Comparison of ENCODE assay signal across 28 mouse cellular contexts in genomic region chr10:31287787-31288186, GRCm38 (mm10). TPM values are rescaled to one million over a fixed set of nuclear protein-coding genes. Genes with fewer than 3 reads are reported as not detected.
"Had no signal": no experiment of that assay in that cellular context is flagged by ENCODE, and none has a peak within 500 bp of the region (broad histone marks: within the 10 kb centered on the region; RNA-seq: fewer than 3 reads in every experiment).

No protein-coding gene starts in this region.

- ATAC-seq: forebrain, embryonic 13.5 days; forebrain, embryonic 14.5 days; forebrain, embryonic 15.5 days; forebrain, embryonic 16.5 days; forebrain, postnatal 0 days had no signal

- H3K27me3 ChIP-seq: embryonic facial prominence, embryonic 12.5 days; embryonic facial prominence, embryonic 13.5 days; embryonic facial prominence, embryonic 15.5 days; forebrain, embryonic 12.5 days; forebrain, embryonic 13.5 days; forebrain, embryonic 15.5 days had no signal

- DNase-seq: cerebellum, adult 8-10 months; cerebellum, adult 9-10 months; cerebellum, adult 9-11 months; cerebellum, postnatal 10 days; cerebellum, postnatal 14 days; cerebellum, postnatal 25 days; cerebellum, postnatal 36 days; embryo, embryonic 11 days; forebrain, postnatal 0 days; gastrocnemius, adult 2 months; gastrocnemius, postnatal 10 days; gastrocnemius, postnatal 14 days; gastrocnemius, postnatal 25 days; gastrocnemius, postnatal 36 days; heart, adult 11 months; heart, adult 18-20 months; heart, adult 2 months had no signal

- H3K9ac ChIP-seq: embryonic facial prominence, embryonic 12.5 days; embryonic facial prominence, embryonic 13.5 days; embryonic facial prominence, embryonic 15.5 days; forebrain, embryonic 12.5 days; forebrain, embryonic 13.5 days; forebrain, embryonic 15.5 days; forebrain, postnatal 0 days had no signal

- H3K4me2 ChIP-seq: embryonic facial prominence, embryonic 12.5 days; embryonic facial prominence, embryonic 13.5 days; embryonic facial prominence, embryonic 15.5 days; forebrain, embryonic 12.5 days; forebrain, embryonic 13.5 days; forebrain, embryonic 15.5 days had no signal

- H3K36me3 ChIP-seq: embryonic facial prominence, embryonic 10.5 days; embryonic facial prominence, embryonic 12.5 days; embryonic facial prominence, embryonic 13.5 days; embryonic facial prominence, embryonic 15.5 days; forebrain, embryonic 10.5 days; forebrain, embryonic 12.5 days; forebrain, embryonic 15.5 days had no signal

- H3K4me3 ChIP-seq: embryonic facial prominence, embryonic 10.5 days; embryonic facial prominence, embryonic 12.5 days; embryonic facial prominence, embryonic 13.5 days; embryonic facial prominence, embryonic 15.5 days; erythroblast, embryonic 14.5 days; forebrain, embryonic 10.5 days; forebrain, embryonic 12.5 days; forebrain, embryonic 13.5 days; forebrain, embryonic 15.5 days; gastrocnemius, adult 2 months; heart, adult 2 months had no signal

- H3K9me3 ChIP-seq: embryonic facial prominence, embryonic 10.5 days; embryonic facial prominence, embryonic 12.5 days; embryonic facial prominence, embryonic 13.5 days; embryonic facial prominence, embryonic 15.5 days; forebrain, embryonic 10.5 days; forebrain, embryonic 12.5 days; forebrain, embryonic 13.5 days; forebrain, embryonic 15.5 days had no signal

- H3K4me1 ChIP-seq: embryonic facial prominence, embryonic 10.5 days; embryonic facial prominence, embryonic 12.5 days; embryonic facial prominence, embryonic 13.5 days; embryonic facial prominence, embryonic 15.5 days; forebrain, embryonic 10.5 days; forebrain, embryonic 12.5 days; forebrain, embryonic 13.5 days; forebrain, embryonic 15.5 days had no signal

- H3K27ac ChIP-seq: embryonic facial prominence, embryonic 10.5 days; embryonic facial prominence, embryonic 12.5 days; embryonic facial prominence, embryonic 13.5 days; embryonic facial prominence, embryonic 15.5 days; forebrain, embryonic 10.5 days; forebrain, embryonic 12.5 days; forebrain, embryonic 13.5 days; forebrain, embryonic 15.5 days; gastrocnemius, adult 2 months; heart, adult 2 months had no signal

RNA-seq across cellular contexts. Expression of gene Hddc2, which starts 25.4 kb away (rescaled TPM):
- polyA plus RNA-seq: erythroblast, embryonic 14.5 days had no signal
